Mouse (Mus musculus) CH12.LX (cell line): ENCODE measurements around the gene Opcml.

Experiments used
- CHD1 ChIP-seq: IDR thresholded peaks from 2 replicates; pipeline ENCODE4 v1.6.1; 2012; ENCODE audit warnings: low read depth, low read length, improper control_type of control experiment, inconsistent platforms
- CTCF ChIP-seq, 2 experiments: IDR thresholded peaks in 1 of 2; conservative IDR thresholded peaks in 1 of 2; 2 replicates each; pipeline ENCODE4 v1.5.1; 2011 to 2012; ENCODE audit warnings: low read depth in 2 of 2, low read length in 2 of 2, improper control_type of control experiment in 1 of 2, inconsistent platforms in 1 of 2, mild to moderate bottlenecking in 1 of 2, moderate library complexity in 1 of 2
- EP300 ChIP-seq: IDR thresholded peaks from 2 replicates; pipeline ENCODE4 v1.6.1; 2011; ENCODE audit warnings: low read length, improper control_type of control experiment
- JUN ChIP-seq: IDR thresholded peaks from 2 replicates; pipeline ENCODE4 v1.6.1; 2011; ENCODE audit warnings: low read depth, mild to moderate bottlenecking, low read length, improper control_type of control experiment, moderate library complexity; ENCODE audit not compliant: insufficient read depth
- KAT2A ChIP-seq: IDR thresholded peaks from 2 replicates; pipeline ENCODE4 v1.6.1; 2012; ENCODE audit warnings: low read length, improper control_type of control experiment, inconsistent platforms; ENCODE audit not compliant: insufficient replicate concordance
- MAFK ChIP-seq: IDR thresholded peaks from 2 replicates; pipeline ENCODE4 v1.6.1; 2011; ENCODE audit warnings: low read length, improper control_type of control experiment; ENCODE audit not compliant: insufficient replicate concordance
- MXI1 ChIP-seq: IDR thresholded peaks from 2 replicates; pipeline ENCODE4 v1.6.1; 2011; ENCODE audit warnings: mild to moderate bottlenecking, low read depth, low read length, improper control_type of control experiment
- NRF1 ChIP-seq: IDR thresholded peaks from 2 replicates; pipeline ENCODE4 v1.6.1; 2014; ENCODE audit warnings: low read depth, mild to moderate bottlenecking, inconsistent platforms, low read length, improper control_type of control experiment, moderate library complexity
- POLR2A ChIP-seq: IDR thresholded peaks from 2 replicates; pipeline ENCODE4 v1.6.1; 2011; ENCODE audit warnings: low read depth, mild to moderate bottlenecking, improper control_type of control experiment, low read length
- RCOR1 ChIP-seq: conservative IDR thresholded peaks from 2 replicates; pipeline ENCODE4 v1.6.1; 2012; ENCODE audit warnings: low read depth, mild to moderate bottlenecking, inconsistent platforms, low read length, improper control_type of control experiment
- SIN3A ChIP-seq: IDR thresholded peaks from 2 replicates; pipeline ENCODE4 v1.6.1; 2012; ENCODE audit warnings: low read length, improper control_type of control experiment, inconsistent platforms
- UBTF ChIP-seq: IDR thresholded peaks from 2 replicates; pipeline ENCODE4 v1.6.1; 2012; ENCODE audit warnings: low read depth, mild to moderate bottlenecking, inconsistent platforms, low read length, improper control_type of control experiment, moderate library complexity
- ZMIZ1 ChIP-seq: IDR thresholded peaks from 2 replicates; pipeline ENCODE4 v1.6.1; 2012; ENCODE audit warnings: low read depth, mild to moderate bottlenecking, inconsistent platforms, low read length, improper control_type of control experiment

- TF ChIP-seq CTCF (conservative IDR thresholded peaks at IDR 0.05 in 1 of 2, IDR thresholded peaks at IDR 0.05 in 1 of 2; ENCODE audit: low read depth in 2 of 2, low read length in 2 of 2) (no peak), RCOR1 (no peak), MXI1 (no peak), KAT2A (no peak), NRF1 (no peak), SIN3A (no peak), MAFK (no peak), POLR2A (no peak), CHD1 (no peak), UBTF (no peak), JUN (no peak), EP300 (no peak), ZMIZ1 (no peak)
Measured at GRCm38 (mm10) chr9:28328434-28328833, 537.9 kb downstream of the Opcml start.
